Mouse (Mus musculus) adrenal gland, postnatal 4 days (tissue): ENCODE measurements around the gene Slc36a3. TPM values are rescaled to one million over a fixed set of nuclear protein-coding genes. Genes with fewer than 3 reads are reported as not detected.
A peak's percentile ranks its signal among the peaks of the same experiment; 100 is the strongest.

Source experiments
- DNase-seq, 2 experiments: peaks; one replicate each; pipeline ENCODE4 v3.0.0; 2021 to 2022; ENCODE audit warnings: low spot score in 2 of 2, mixed read lengths in 2 of 2
- total RNA-seq, 2 experiments: library from RNA; stranded (reverse); gene quantifications; 2 replicates each; pipeline ENCODE4 v1.2.3; 2021

Slc36a3 gene
- total RNA-seq, 2 experiments from 2014 or later: not detected

DNA sequence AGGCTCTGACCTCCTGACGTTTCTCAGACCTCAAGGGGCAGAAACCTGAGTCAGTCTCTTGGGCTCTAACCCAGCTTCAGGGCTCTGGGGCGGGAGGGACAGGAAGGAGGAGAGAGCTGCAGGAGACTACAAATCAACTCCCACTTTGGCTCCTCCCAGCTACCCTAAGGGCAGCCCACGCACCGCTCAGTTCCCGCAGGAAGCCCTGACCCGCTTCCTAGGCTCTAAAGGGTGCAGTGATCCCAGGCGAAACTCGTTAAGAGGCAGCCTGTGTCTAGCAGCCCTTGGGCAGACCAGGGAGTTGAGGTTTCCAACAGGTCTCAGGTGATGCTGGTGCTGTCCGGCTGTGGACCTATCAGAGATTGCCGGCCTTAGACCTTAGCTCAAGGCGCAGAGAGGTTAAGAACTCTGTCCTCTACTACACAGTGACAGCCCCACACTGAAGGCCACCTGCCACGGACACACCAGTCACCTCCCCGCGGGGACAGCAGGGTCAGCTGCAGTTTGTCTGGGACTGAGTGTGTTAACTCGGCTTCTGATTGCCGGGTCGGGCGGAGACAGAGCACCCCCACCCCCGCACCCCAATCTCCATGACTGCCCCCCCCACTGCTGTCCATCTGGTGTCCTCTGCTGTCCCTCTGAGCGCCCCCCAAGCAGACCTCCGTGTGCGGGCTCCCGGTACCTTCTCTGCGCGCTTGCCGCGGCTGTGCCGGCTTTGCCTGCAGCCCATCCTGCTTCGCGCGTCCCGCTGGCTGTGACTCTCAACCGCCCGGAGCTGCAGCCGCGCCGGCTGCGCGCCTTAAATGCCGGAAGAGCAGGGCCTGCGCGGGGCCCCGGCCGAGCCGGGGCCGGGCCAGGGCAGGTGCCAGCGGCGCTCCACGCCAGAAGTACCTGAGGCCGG is 73.9 kb downstream of the Slc36a3 start, which contains the start of gene Ccdc69:
Gene Ccdc69, minus strand, starts transcription at position 801 of the 901 bp plus-strand sequence.
- DNase-seq: peak in 1 of 2 experiments; percentile 28

- DNase-seq: no peak
Measured at GRCm38 (mm10) chr11:55076234-55076633, 75.3 kb downstream of the Slc36a3 start.

GRCm38 (mm10) chr11:55075602-55076001 is 75.9 kb downstream of the Slc36a3 start:
- DNase-seq: no peak

Other genes starting within 250 kb of the Slc36a3 start
- 100 to 1,000 TPM in 1 of 2 experiments, 10 to 100 TPM in 1; 33.8 to 163 TPM for gene Gpx3, start 249.3 kb downstream of the Slc36a3 start, total RNA-seq
- gene Tnip1, start 188.8 kb downstream of the Slc36a3 start, total RNA-seq: 10 to 100 TPM; 73.4 to 75.0 TPM
- 100 to 1,000 TPM; 169 to 172 TPM for gene Anxa6, start 118.3 kb downstream of the Slc36a3 start, total RNA-seq
- gene Ccdc69, start 73.6 kb downstream of the Slc36a3 start, total RNA-seq: 1 to 10 TPM; 4.9 to 5.0 TPM
- 100 to 1,000 TPM; 114 to 115 TPM for gene Gm2a, start 53.6 kb downstream of the Slc36a3 start, total RNA-seq
- 10 to 100 TPM; 45.2 to 66.6 TPM for gene Slc36a2, start 33.4 kb upstream of the Slc36a3 start, total RNA-seq
- 10 to 100 TPM; 35.5 to 35.6 TPM for gene Slc36a1, start 52.6 kb upstream of the Slc36a3 start, total RNA-seq
- gene Fat2, start 184.9 kb upstream of the Slc36a3 start, total RNA-seq: under 1 TPM; 0.11 to 0.22 TPM